Mouse (Mus musculus) CD4-positive, CD25-positive, alpha-beta regulatory T cell, adult 9 weeks (primary cell): ENCODE results near the gene Fut11. TPM values are rescaled to one million over a fixed set of nuclear protein-coding genes. Genes with fewer than 3 reads are reported as not detected.

Experiments used
- polyA plus RNA-seq: library from polyadenylated mRNA; unstranded; fragments of 100-300 nt; shearing (Covaris generic); gene quantifications from one replicate; pipeline ENCODE4 v1.2.1, GENCODE M21; 2017

Fut11 gene
- 4.7 TPM for polyA plus RNA-seq

GRCm38 (mm10) chr14:20694884-20695760 is at the start of gene Fut11:
Gene Fut11 (plus strand): TSS chr14:20694968.

GRCm38 (mm10) chr14:20656361-20656760 is 38.4 kb upstream of the Fut11 start, which contains the start of gene Myoz1:
Gene Myoz1 (minus strand): TSS chr14:20656540.

GRCm38 (mm10) chr14:20668154-20668810 is 26.5 kb upstream of the Fut11 start, which contains the start of gene Synpo2l:
Gene Synpo2l (minus strand): TSS chr14:20668354.

GRCm38 (mm10) chr14:20674064-20674833 is 20.5 kb upstream of the Fut11 start, which contains the start of gene Sec24c:
Gene Sec24c (plus strand): TSS chr14:20674308.

GRCm38 (mm10) chr14:20702741-20703381 is 8.1 kb downstream of the Fut11 start, which contains the start of gene Chchd1:
Gene Chchd1 (plus strand): TSS chr14:20703006.

GRCm38 (mm10) chr14:20707201-20708190 is 12.7 kb downstream of the Fut11 start, which contains the start of gene Zswim8:
Gene Zswim8 (plus strand): TSS chr14:20707552.

GRCm38 (mm10) chr14:20733952-20734774 is 39.4 kb downstream of the Fut11 start, which contains the start of gene Ndst2:
Gene Ndst2 (minus strand): TSS chr14:20734562.

Other genes starting within 250 kb of the Fut11 start
- not detected for gene Cfap70, start 242.7 kb upstream of the Fut11 start, polyA plus RNA-seq
- gene Anxa7, start 214.8 kb upstream of the Fut11 start, polyA plus RNA-seq = 53.7 TPM
- gene Mss51, start 198.1 kb upstream of the Fut11 start, polyA plus RNA-seq = 1.1 TPM
- 13.9 TPM for gene Ppp3cb, start 148.4 kb upstream of the Fut11 start, polyA plus RNA-seq
- gene Usp54, start 53.9 kb upstream of the Fut11 start, polyA plus RNA-seq = 3.7 TPM
- not detected for gene Myoz1, start 38.4 kb upstream of the Fut11 start, polyA plus RNA-seq
- not detected for gene Synpo2l, start 26.6 kb upstream of the Fut11 start, polyA plus RNA-seq
- 330 TPM for gene Sec24c, start 20.7 kb upstream of the Fut11 start, polyA plus RNA-seq
- 146 TPM for gene Chchd1, start 8.0 kb downstream of the Fut11 start, polyA plus RNA-seq
- 17.0 TPM for gene Zswim8, start 12.6 kb downstream of the Fut11 start, polyA plus RNA-seq
- gene Ndst2, start 39.6 kb downstream of the Fut11 start, polyA plus RNA-seq = 8.3 TPM
- 7.1 TPM for gene Camk2g, start 99.1 kb downstream of the Fut11 start, polyA plus RNA-seq
- gene Plau, start 141.7 kb downstream of the Fut11 start, polyA plus RNA-seq = not detected
- 1.8 TPM for gene Vcl, start 234.4 kb downstream of the Fut11 start, polyA plus RNA-seq